Mouse (Mus musculus): Measurements from ENCODE around the gene Uckl1. TPM values are rescaled to one million over a fixed set of nuclear protein-coding genes. Genes with fewer than 3 reads are reported as not detected.

Uckl1 gene
- polyA plus RNA-seq, 1 experiment from 2014 or later = 50.8 TPM

DNA sequence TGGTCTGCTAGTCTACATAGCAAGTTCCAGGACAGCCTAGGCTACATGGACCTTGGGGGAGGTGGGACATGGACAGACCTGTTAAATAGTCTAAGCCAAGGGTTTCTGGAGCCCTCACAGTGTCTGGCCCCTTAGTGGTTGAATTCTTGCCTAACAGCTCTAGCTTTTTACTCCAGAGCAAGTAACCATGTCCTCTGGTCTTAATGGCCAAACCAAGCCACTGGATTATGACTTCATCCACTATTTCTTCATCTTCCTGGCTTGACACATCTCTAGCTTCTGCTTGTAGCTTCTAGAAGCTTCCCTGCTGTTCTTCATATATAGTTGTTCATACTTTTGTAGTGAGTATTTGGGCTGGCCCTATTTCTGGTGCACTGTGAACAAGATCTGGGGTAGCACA is 30.9 kb downstream of the Uckl1 start:
- Histone ChIP-seq H3K9ac (no peak overlapping the region), H3K27me3 (no peaks in the 10 kb centered on the region), H3K36me3 (replicated peaks) (peaks cover 48% of the 10 kb centered on the region), H3K9me3 (no peaks in the 10 kb centered on the region), H3K4me2 (no peak overlapping the region), H3K4me3 (replicated peaks) (no peak overlapping the region), H3K27ac (no peak overlapping the region), H3K4me1 (no peaks in the 10 kb centered on the region)
- no peak for ATAC-seq (ENCODE audit: low FRiP score)

DNA sequence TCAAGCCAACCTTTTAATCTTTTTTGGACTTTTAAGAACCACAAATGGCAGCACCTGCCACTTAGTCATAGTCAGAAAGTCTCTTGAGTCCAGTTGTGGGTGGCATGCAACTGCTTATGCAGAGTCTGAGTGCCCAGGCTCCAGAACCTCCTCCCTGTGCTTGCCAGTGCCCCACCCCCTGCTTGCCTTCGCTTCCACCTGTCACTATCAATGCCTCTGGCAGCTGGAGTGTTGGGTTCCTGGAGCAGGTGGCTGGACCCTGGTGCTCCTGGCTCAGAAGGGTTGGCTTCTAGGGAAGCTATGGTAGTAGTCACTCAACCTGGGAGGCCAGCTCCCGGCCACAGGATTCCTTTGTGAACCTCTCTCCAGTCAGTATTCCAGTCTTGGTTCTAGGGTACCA is 34.5 kb downstream of the Uckl1 start:
- Histone ChIP-seq H3K9ac (no peak overlapping the region), H3K27ac (no peak overlapping the region), H3K4me1 (no peaks in the 10 kb centered on the region), H3K9me3 (no peaks in the 10 kb centered on the region), H3K27me3 (no peaks in the 10 kb centered on the region), H3K4me3 (replicated peaks) (no peak overlapping the region), H3K36me3 (replicated peaks) (peaks cover 74% of the 10 kb centered on the region), H3K4me2 (no peak overlapping the region)
- no peak for ATAC-seq (ENCODE audit: low FRiP score)
- 96% methylated on average over 2 of the region's 2 CpGs for WGBS

DNA sequence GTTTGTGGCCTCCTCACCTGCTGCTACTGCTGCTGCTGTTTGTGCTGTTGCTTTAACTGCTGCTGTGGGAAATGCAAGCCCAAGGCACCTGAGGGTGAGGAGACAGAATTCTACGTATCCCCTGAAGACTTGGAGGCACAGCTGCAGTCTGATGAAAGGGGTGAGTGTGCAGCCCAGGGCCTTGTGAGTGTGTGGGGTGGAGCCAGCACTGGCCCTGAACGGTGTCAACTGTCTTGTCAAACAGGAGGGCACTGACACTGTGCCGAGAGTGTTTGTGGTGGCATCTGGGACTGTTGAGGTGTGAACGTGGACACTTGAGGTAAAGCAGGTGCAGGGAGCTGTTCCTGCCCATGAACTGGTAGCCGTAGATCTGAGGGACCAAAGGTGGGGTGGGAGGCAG is 36.0 kb downstream of the Uckl1 start:
- Histone ChIP-seq H3K27ac (no peak overlapping the region), H3K36me3 (replicated peaks) (peaks cover 68% of the 10 kb centered on the region), H3K9me3 (no peaks in the 10 kb centered on the region), H3K4me2 (no peak overlapping the region), H3K4me3 (replicated peaks) (no peak overlapping the region), H3K27me3 (no peaks in the 10 kb centered on the region), H3K4me1 (no peaks in the 10 kb centered on the region), H3K9ac (no peak overlapping the region)
- 90% methylated on average over 5 of the region's 5 CpGs for WGBS
- no peak for ATAC-seq (ENCODE audit: low FRiP score)

DNA sequence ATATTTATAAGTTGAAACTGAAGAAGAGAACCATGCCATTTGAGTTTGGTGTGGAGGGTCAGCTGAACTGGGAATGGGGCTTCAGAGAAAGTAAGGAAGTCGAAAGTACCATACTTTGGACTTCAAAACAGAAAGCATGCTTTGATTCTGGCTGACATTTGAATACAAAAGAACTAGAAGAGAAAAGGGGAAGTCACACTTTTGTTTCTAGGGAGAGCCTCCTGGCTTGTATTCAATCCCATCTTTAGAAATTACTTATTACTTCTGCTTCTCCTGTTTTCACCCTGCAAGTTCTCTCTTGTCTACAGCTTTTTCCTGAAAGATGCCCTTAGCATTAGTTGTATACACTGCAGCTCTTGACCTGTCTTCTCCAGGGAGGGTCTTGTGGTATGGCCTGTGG is 36.5 kb downstream of the Uckl1 start:
- Histone ChIP-seq H3K27me3 (no peaks in the 10 kb centered on the region), H3K4me1 (no peaks in the 10 kb centered on the region), H3K36me3 (replicated peaks) (peaks cover 68% of the 10 kb centered on the region), H3K4me3 (replicated peaks) (no peak overlapping the region), H3K9ac (no peak overlapping the region), H3K9me3 (no peaks in the 10 kb centered on the region), H3K4me2 (no peak overlapping the region), H3K27ac (no peak overlapping the region)
- ATAC-seq (ENCODE audit: low FRiP score) = no peak
- 84% methylated on average over 1 of the region's 1 CpGs for WGBS

DNA sequence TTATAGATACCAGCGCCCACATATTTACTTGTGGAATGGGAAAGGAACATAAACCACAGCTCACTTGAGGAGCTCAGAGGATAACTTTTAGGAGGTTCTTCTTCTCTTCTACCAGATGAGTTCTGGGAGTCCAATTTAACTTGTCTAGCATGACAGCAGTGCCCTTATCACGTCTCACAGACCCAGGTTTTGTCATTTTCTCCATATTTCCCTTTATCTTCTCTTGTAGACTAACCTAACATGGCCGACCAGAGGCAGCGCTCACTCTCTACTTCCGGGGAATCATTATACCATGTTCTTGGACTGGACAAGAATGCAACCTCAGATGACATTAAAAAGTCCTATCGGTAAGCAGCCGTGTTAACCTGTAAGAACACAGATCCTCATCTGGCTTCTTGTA is 38.5 kb downstream of the Uckl1 start:
- no peak overlapping the region for H3K9ac ChIP-seq
- peaks cover 52% of the 10 kb centered on the region for H3K36me3 ChIP-seq (replicated peaks)
- no peaks in the 10 kb centered on the region for H3K4me1 ChIP-seq
- no peak overlapping the region for H3K4me2 ChIP-seq
- H3K27ac ChIP-seq = no peak overlapping the region
- no peak overlapping the region for H3K4me3 ChIP-seq (replicated peaks)
- H3K9me3 ChIP-seq = no peaks in the 10 kb centered on the region
- no peak for ATAC-seq (ENCODE audit: low FRiP score)
- no peaks in the 10 kb centered on the region for H3K27me3 ChIP-seq
- 97% methylated on average over 7 of the region's 7 CpGs for WGBS

DNA sequence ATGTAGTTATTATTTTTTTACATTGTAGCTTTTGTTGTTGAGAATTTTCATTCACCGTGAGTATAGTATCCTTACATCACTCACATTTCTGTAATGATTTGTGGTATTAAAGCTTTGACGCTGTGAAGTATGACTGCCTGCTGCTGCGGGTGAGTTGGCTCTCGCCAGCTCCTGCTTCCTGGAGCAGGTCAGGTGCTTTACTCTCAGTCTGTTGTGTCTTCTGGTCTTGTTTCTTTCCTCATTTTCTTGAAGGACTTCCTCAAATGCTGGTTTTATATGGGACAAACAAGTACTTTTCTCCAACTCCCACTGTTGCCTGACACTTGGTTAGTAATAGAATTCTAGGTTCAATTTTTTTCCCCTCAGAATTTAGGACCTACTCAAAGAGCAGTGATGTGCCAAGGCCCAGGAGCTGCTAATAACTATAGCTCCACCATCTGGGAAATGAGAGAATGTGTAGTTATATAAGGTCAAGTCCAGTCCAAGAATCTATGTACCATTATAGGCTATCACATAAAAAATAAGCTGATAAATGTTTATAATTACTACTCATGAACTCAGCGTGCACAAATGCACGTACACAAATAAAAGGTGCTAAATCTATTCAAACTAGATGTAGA is 42.8 kb downstream of the Uckl1 start:
- Histone ChIP-seq H3K4me2 (no peak overlapping the region), H3K4me3 (replicated peaks) (no peak overlapping the region), H3K27ac (no peak overlapping the region), H3K9ac (no peak overlapping the region), H3K27me3 (no peaks in the 10 kb centered on the region), H3K4me1 (peaks cover 8% of the 10 kb centered on the region), H3K9me3 (no peaks in the 10 kb centered on the region), H3K36me3 (replicated peaks) (peaks cover 12% of the 10 kb centered on the region)
- no peak for ATAC-seq (ENCODE audit: low FRiP score)
- WGBS = 94% methylated on average over 6 of the region's 6 CpGs

DNA sequence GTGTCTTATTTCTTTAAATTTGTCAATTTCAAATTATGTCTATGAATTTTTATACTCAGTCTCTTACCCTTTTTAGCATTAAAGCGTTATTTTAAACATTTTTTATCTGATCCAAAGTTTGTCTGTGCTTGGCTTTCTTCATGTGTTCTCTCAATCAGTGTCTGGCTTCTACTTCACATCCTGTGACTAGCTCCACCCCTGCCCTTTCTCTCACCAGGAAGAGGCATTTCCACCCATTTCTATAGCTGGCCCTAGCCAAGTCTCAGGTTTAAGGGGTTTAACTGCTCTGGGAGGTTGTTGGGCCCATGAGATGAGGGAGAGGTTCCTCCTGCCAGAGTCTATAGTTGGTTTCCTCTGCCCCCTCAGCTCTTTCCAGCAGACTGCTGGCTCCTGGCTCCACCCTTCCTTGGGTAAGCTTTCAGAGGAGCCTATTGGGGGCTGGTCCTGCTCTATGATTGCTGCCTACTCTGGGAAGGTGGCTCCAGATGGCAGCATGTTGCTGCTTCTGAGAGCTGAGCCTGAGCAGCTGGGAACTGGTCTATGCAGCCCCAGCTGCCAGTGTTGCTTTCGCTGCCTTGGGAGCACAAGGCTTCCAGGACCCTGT is 47.1 kb downstream of the Uckl1 start:
- no peaks in the 10 kb centered on the region for H3K9me3 ChIP-seq
- H3K36me3 ChIP-seq (replicated peaks) = 0 out of 2 replicates have a peak, but pooled peaks cover 3% of the 10 kb centered on the region
- no peaks in the 10 kb centered on the region for H3K27me3 ChIP-seq
- H3K4me3 ChIP-seq (replicated peaks) = no peak overlapping the region
- H3K4me1 ChIP-seq = peaks cover 8% of the 10 kb centered on the region
- ATAC-seq (ENCODE audit: low FRiP score) = peak; percentile 77; the same call in 1 of the 2 replicates
- no peak overlapping the region for H3K4me2 ChIP-seq
- peak overlapping the region; percentile 71 for H3K27ac ChIP-seq
- WGBS = 92% methylated on average over 2 of the region's 2 CpGs
- no peak overlapping the region for H3K9ac ChIP-seq

DNA sequence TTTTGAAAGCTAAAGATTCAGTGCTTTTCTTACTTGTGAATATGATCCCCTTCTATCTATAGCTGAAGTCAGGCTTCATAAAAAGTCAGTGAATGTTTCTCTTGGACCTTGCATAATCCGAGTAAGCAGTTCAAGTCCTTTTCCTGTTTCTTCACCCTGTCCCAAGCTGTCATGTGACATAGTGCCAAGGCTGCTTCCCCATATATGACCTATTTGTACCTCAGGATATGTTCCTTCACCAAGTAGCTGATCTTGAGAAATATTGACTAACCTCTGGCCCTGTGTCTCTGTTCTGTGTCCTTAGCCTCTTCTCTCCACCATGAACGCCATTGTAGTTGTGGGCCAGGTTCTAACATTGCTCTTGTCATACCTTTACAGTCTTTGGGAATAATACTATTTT is 48.3 kb downstream of the Uckl1 start:
- H3K9me3 ChIP-seq = 0 out of 2 replicates have a peak, but pooled peaks cover 4% of the 10 kb centered on the region
- H3K4me2 ChIP-seq = no peak overlapping the region
- H3K9ac ChIP-seq = no peak overlapping the region
- no peak overlapping the region for H3K27ac ChIP-seq
- WGBS = 91% methylated on average over 2 of the region's 2 CpGs
- H3K4me3 ChIP-seq (replicated peaks) = no peak overlapping the region
- peaks cover 10% of the 10 kb centered on the region for H3K36me3 ChIP-seq (replicated peaks)
- no peak for ATAC-seq (ENCODE audit: low FRiP score)
- H3K4me1 ChIP-seq = peaks cover 8% of the 10 kb centered on the region
- no peaks in the 10 kb centered on the region for H3K27me3 ChIP-seq

DNA sequence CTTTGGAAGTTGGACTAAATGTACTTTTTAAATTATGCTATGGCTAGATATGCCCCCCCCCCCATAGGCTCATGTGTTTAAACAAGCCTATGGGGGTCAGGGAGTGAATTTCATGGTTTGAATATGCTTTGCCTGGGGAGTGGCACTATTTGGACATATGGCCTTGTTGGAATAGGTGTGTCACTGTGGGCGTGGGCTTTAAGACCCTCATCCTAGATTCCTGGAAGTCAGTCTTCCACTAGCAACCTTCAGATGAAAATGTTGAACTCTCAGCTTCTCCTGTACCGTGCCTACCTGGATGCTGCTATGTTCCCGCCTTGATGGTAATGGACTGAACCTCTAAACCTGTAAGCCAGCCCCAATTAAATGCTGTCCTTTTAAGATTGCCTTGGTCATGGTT is 52.1 kb downstream of the Uckl1 start:
- Histone ChIP-seq H3K27ac (no peak overlapping the region), H3K4me3 (replicated peaks) (no peak overlapping the region), H3K9me3 (0 out of 2 replicates have a peak, but pooled peaks cover 9% of the 10 kb centered on the region), H3K4me1 (peaks cover 2% of the 10 kb centered on the region), H3K36me3 (replicated peaks) (peaks cover 19% of the 10 kb centered on the region), H3K27me3 (no peaks in the 10 kb centered on the region), H3K4me2 (no peak overlapping the region), H3K9ac (no peak overlapping the region)
- no peak for ATAC-seq (ENCODE audit: low FRiP score)
- WGBS = 95% methylated on average over 3 of the region's 3 CpGs

DNA sequence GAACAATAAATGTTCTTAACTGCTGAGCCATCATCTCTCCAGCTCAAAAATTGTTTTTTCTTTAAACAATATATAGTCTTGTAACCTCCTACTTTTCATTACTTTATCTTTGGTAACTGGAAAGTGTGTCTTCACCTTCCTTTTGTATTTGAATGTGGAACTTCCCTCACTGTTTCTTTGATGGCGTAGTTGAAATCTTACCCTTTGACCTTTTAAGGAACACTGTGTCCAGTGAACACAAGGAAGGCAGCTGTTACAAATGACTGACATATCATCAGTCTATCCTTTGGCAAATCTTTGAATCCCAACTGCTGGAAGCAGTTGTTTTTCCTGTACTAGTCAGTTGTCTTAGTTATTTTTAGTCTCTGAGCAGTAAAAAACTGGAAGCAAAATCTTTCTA is 55.6 kb downstream of the Uckl1 start:
- Histone ChIP-seq H3K27me3 (no peaks in the 10 kb centered on the region), H3K9me3 (0 out of 2 replicates have a peak, but pooled peaks cover 9% of the 10 kb centered on the region), H3K4me1 (no peaks in the 10 kb centered on the region), H3K4me2 (no peak overlapping the region), H3K27ac (no peak overlapping the region), H3K36me3 (replicated peaks) (peaks cover 19% of the 10 kb centered on the region), H3K9ac (no peak overlapping the region), H3K4me3 (replicated peaks) (no peak overlapping the region)
- ATAC-seq (ENCODE audit: low FRiP score) = no peak
- 84% methylated on average over 1 of the region's 1 CpGs for WGBS

DNA sequence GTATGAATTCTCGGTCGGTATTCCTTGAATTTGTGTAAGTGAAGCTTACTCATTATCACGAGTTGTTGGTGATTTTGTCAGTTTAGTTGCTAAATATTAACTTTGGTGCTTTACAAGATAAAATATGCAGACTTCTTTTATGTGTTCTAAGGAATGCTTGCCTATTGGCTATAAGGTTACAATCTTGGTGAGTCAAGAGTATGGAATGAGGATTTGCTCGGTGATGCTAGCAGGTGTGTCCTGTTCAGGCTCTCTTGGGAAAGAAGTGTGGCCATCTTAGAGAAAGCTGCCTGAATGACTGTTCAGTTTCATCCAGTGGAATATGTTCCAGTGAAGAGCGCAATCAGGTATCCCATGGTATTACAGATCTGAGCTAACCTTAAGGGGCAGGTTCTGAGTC is 59.2 kb downstream of the Uckl1 start:
- Histone ChIP-seq H3K9ac (no peak overlapping the region), H3K4me1 (peaks cover 20% of the 10 kb centered on the region), H3K36me3 (replicated peaks) (peaks cover 10% of the 10 kb centered on the region), H3K27ac (no peak overlapping the region), H3K9me3 (0 out of 2 replicates have a peak, but pooled peaks cover 1% of the 10 kb centered on the region), H3K27me3 (no peaks in the 10 kb centered on the region), H3K4me3 (replicated peaks) (no peak overlapping the region), H3K4me2 (no peak overlapping the region)
- WGBS = 93% methylated on average over 5 of the region's 5 CpGs
- ATAC-seq (ENCODE audit: low FRiP score) = no peak

DNA sequence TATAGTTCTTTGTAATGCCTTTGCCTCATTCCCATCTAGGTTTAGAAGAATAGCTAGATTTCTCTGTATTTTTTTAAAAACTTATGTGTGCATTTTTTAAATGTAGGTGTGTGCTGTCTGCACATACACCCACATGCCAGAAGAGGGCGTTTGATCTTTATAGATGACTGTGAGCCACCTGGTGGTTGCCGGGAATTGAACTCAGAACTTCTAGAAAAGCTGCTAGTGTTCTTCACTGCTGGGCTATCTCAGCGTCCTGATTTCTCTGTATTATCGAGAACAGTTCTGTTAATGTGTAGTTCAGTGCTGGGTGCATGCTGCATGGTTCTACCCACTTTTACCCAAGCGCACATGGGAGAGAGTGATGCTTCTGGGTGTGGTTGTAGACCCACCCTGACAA is 61.9 kb downstream of the Uckl1 start:
- H3K4me3 ChIP-seq (replicated peaks) = no peak overlapping the region
- ATAC-seq (ENCODE audit: low FRiP score) = no peak
- no peaks in the 10 kb centered on the region for H3K27me3 ChIP-seq

DNA sequence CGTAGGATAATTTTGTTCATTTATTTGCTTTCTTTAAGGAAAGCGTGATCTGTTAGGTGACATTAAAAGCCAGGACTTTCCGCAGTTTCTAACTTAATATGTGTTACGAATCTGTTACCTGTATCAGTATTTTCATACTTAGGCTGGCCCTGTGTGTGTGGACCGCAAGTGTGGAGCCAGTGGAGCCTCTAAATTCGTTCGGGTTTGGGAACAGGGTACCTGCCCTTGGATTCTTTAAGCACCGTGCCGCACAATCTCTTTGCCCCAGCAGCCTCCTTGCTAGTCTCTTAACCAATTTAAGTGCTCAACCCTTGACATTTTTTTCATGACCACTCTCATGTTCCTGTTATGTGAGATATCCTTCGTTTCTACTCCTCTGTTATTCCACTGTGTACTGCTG is 63.2 kb downstream of the Uckl1 start:
- no peaks in the 10 kb centered on the region for H3K27me3 ChIP-seq
- H3K4me2 ChIP-seq = peak overlapping the region; percentile 64
- no peak overlapping the region for H3K27ac ChIP-seq
- peak overlapping the region; percentile 97 for H3K4me3 ChIP-seq (replicated peaks)
- ATAC-seq (ENCODE audit: low FRiP score) = no peak
- H3K9me3 ChIP-seq = no peaks in the 10 kb centered on the region
- H3K4me1 ChIP-seq = peaks cover 28% of the 10 kb centered on the region
- peak overlapping the region; percentile 94 for H3K9ac ChIP-seq
- H3K36me3 ChIP-seq (replicated peaks) = peaks cover 16% of the 10 kb centered on the region
- WGBS = 67% methylated on average over 10 of the region's 10 CpGs

More for the DNA sequence above, 61.9 kb downstream of the Uckl1 start:
- Histone ChIP-seq H3K27ac (no peak overlapping the region), H3K4me2 (no peak overlapping the region), H3K36me3 (replicated peaks) (peaks cover 3% of the 10 kb centered on the region; the same call in 1 of the 2 replicates), H3K9ac (no peak overlapping the region), H3K9me3 (no peaks in the 10 kb centered on the region), H3K4me1 (peaks cover 28% of the 10 kb centered on the region)
- 75% methylated on average over 5 of the region's 5 CpGs for WGBS
